Mouse (Mus musculus) lung, postnatal 4 days (tissue): ENCODE results near the gene Tas2r117.

Source experiments
- DNase-seq, 2 experiments: peaks; one replicate each; pipeline ENCODE4 v3.0.0; 2021

Tas2r117 gene

GRCm38 (mm10) chr6:132802518-132802917, at the start of gene Tas2r117:
Gene Tas2r117, plus strand, starts transcription at chr6:132802818.
- no peak for DNase-seq

- DNase-seq = no peak
Observed at GRCm38 (mm10) chr6:132754430-132754829, 48.2 kb upstream of the Tas2r117 start, which contains the start of gene Tas2r124. Gene Tas2r124, plus strand, starts transcription at chr6:132754730.

- DNase-seq = no peak
Observed at GRCm38 (mm10) chr6:132761831-132762230, 40.8 kb upstream of the Tas2r117 start, which contains the start of gene Tas2r102. Gene Tas2r102, plus strand, starts transcription at chr6:132762131.

- no peak for DNase-seq
Observed at GRCm38 (mm10) chr6:132778062-132778461, 24.6 kb upstream of the Tas2r117 start, which contains the start of gene Tas2r136. Gene Tas2r136, minus strand, starts transcription at chr6:132778162.

- DNase-seq = no peak
Observed at GRCm38 (mm10) chr6:132795393-132795792, 7.2 kb upstream of the Tas2r117 start.

- no peak for DNase-seq
Observed at GRCm38 (mm10) chr6:132846842-132847241, 44.2 kb downstream of the Tas2r117 start, which contains the start of gene Tas2r123. Gene Tas2r123, plus strand, starts transcription at chr6:132847142.
